Mouse (Mus musculus) testis, adult 2 months (tissue): Measurements from ENCODE around the gene Hmg20b.

Source experiments
- CTCF ChIP-seq: fragments of 200-500 bp; IDR thresholded peaks from 2 replicates; pipeline ENCODE4 v1.5.1; 2012; ENCODE audit warnings: low read depth, mild to moderate bottlenecking, inconsistent platforms, low read length, moderate library complexity; ENCODE audit not compliant: control insufficient read depth, insufficient read depth, insufficient replicate concordance
- POLR2A ChIP-seq: fragments of 200-500 bp; IDR thresholded peaks from 2 replicates; pipeline ENCODE4 v1.6.1; 2012; ENCODE audit warnings: low read depth, mild to moderate bottlenecking, inconsistent platforms, low read length, moderate library complexity; ENCODE audit not compliant: control insufficient read depth

GRCm38 (mm10) chr10:81358841-81359240, 8.6 kb upstream of the Hmg20b start:
- TF ChIP-seq CTCF (no peak), POLR2A (no peak)
